Mouse (Mus musculus) urinary bladder, postnatal 14 days (tissue): Measurements from ENCODE around the gene Pcdh20.
A peak's percentile ranks its signal among the peaks of the same experiment; 100 is the strongest.

Experiments used
- DNase-seq: peaks from one replicate; pipeline ENCODE4 v3.0.0; 2021; ENCODE audit warnings: low spot score

The Pcdh20 gene

DNA sequence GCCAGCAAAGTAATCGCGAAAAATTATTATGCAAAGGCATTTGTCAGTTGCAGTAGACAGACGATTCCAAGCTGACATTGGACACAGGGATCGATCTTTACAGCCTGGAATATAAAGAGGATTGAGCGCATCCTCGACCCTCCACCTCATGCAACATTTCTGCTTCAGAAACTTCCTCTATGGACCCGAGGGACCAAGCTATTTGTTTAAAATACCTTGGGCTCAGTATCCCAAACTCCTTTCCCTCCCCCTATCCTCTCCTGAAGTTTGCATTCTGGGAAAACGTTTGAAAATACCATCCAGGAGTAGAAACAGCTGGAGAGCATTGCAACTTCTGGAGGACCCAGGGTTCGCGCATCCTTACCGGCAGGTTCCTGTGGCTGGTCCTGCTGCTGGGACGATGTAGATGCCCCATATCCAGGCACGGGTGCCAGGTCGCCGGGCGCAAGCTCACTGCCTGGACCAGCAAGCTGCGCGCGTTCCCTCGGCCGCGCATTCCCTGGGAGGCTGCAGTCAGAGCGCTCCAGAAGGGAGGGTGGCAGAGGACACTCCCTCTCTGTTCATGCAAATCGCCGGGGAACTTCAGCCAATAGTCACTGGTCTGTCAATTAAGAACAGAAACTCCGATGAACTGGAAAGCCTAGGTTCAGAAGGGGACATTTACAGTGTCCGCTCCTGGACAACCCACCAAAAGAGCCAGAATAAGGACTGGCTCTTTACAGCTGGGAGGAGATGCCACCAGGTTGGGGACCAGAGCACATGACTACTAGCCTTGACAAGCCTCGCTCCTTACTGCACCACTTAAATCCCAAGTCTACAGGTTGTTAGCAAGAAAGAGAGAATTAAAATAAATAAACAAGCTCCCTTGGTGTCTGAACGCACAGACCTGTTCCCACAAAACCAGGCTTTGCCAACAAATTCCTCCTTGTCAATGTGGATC, at the start of gene Pcdh20:
Gene Pcdh20, minus strand, starts transcription at position 902 of the 940 bp plus-strand sequence.
- DNase-seq, result peak; percentile 8

DNA sequence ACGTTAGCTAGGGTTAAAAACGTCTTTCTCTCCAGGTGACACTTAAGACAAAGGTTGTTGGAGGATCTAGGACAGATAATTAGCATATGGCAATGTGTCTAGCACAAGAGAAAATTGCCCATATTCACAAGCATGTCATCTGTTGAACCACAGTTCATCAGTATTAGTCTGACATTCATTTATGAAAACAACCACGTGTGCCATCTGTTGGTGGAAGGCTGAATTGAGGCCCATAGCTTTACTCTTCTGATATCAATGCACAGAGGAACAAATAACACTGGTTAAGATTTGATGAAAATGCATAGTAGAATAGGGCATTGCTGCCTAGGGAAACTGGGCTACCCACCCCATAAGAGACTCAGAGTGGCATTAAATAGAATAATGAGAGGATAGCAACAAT, 8.7 kb upstream of the Pcdh20 start:
- DNase-seq, result no peak

DNA sequence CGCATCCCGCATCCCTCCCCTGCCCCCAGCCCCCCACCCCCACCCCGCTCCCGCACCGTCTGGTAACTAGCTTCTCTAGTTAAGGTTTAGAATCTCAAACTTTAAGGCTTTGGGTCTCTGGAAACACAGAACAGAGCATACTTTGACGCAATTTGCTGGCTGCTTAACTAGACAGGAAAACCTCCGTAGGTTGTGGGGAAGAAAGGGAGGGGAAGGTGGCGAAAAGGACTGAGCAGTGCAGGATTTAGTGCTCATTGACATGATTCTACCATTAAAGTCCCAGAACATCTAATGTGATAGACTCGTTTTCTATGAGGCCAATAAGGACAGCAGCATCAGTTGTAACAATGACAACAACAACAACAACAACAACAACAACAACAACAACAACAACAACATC, 1.2 kb downstream of the Pcdh20 start:
- no peak for DNase-seq

DNA sequence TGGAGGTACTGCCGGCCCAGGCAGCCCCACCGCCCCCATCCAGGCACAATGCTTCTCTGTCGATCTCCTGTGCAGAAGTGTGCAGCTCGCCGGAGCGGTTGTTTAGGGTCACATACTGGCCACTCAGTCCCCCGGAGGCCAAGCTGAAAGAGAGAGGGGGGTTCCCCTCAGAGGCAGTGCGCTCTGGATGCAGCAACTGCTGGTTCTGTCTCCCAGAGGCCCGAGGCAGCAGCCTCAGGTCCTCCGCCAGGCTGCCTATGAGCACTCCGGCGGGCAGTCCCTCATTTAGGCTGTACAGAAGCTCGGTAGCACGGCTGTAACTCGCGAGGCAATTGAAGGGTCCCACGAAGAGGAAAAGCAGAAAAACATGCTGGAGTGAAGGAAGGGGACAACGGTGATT, 1.8 kb downstream of the Pcdh20 start:
- no peak for DNase-seq

DNA sequence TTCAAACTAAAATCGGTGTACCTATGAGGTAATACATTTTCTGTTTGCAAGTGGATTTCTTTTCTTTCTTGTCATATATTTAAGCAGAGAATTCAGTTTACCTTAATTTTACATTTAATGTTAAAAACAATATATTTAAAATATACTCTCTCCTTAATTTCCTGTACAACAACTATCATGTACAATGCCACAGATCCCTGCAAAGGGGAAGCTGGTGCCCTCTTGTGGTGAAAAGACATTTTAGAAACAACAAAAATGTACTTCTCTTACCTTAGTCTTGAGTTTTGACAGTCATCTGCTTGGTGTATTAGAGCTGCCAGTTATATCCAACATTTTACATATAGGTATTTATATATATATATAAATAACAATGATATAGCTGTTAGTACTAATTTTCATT, 4.8 kb downstream of the Pcdh20 start:
- no peak for DNase-seq

DNA sequence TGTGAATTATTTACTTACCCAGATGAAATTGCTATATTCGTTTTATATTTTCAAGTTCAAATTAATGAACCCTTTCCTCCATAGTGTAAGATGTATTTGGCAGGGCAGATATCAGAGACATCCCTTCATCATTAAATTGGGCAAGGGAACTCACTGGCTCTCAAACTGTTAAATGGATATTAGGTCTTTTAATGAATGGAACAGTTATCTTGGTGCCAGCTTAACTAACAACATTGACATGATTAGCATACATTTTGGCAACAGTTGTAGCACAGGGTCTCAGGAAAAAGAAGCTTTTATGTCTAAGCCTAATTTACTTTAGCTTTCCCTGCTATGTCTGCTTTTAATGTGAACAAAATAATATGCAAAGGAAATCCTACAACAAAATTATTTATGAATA, 6.8 kb downstream of the Pcdh20 start:
- DNase-seq, result no peak

DNA sequence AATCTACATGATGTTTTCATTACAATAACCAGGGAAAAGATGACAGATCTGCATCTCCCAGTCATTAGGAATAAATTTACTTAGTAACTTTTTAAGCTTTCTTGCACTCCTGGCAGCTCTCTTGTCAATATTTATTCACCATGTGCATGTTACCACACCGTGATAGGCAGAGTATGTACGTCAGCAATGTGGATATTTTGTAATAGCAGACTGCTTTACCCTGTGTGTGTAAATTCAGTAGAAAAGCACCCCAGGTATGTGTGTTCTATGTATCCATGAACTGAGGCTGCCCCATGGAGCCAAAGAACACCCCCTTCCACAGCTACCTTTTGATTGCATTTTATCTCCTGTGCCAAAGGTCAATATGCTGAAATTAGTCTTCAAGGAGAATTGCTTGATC, 7.8 kb downstream of the Pcdh20 start:
- DNase-seq, result no peak

DNA sequence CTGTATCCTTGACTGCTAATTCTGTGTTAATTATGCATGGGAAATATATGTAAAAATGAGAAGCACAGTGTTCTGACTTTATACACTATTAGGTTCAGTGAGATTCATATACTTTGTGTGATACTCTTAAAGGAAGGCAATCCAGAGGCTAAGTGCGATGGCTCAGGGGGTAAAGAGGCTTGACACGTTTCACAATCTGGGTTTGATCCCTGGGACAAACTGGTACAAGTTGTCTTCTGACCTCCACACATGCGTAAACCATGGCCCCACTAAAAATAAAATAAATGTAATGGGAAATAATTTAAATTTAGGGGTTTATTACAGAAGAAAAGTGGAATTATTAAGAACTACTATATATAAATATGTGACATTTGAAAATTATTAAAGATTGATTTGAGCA, 8.3 kb downstream of the Pcdh20 start:
- DNase-seq, result no peak

DNA sequence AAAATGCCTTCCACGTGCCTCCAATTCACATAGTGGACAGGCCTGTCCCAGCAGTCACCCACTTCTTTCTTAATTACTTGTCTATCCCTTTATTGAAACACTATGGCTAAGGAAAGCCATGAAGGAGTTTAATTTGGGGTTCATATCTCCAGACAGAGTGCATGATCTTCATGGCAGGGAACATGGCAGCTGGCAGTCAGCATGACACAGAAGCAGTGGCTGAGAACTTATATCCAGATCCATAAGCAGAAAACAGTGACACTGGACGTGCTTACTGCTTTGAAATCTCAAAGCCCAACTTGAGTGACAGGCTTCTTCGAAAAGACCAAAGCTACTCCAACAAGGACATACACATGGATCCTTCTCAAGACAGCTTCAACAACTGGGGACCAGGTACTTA, 10.5 kb downstream of the Pcdh20 start:
- DNase-seq, result no peak

DNA sequence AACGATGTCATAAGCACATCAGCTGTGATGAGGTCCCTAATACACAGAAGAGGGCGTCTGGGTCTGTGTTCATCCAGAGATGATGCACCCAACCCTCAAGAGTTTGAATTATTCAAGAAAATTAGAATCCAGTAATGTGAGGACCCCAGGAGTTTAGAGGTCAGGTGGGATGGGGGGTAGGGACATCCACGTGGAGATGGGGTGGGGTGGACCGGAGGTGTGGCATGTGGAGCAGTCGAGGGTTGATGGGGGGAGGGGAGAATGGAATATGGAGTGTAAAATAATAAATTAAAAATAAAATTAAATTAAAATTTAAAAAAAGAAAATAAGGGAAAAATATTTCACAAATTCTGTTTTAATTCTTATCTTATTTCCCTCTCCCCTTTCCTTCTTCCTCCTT, 27.9 kb downstream of the Pcdh20 start:
- DNase-seq, result no peak

DNA sequence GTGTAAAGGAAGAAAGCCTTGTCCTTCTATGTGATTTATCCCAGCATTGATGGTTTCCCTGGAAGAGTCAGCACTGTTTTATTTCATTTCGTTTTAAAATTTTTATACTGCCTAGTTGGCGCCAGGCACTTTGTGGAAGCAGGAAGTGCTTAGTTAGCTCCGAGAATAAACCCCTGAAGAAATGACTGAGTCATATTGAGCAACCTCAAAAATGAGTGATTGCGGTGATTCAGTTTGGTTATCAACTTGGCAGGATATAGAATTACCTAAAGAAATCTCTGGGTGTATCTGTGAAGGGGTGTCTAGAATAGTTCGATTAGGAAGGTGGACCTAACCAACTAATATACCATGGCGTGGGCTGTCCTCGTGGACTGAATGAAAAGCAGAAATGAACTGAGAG, 41.8 kb downstream of the Pcdh20 start:
- no peak for DNase-seq

DNA sequence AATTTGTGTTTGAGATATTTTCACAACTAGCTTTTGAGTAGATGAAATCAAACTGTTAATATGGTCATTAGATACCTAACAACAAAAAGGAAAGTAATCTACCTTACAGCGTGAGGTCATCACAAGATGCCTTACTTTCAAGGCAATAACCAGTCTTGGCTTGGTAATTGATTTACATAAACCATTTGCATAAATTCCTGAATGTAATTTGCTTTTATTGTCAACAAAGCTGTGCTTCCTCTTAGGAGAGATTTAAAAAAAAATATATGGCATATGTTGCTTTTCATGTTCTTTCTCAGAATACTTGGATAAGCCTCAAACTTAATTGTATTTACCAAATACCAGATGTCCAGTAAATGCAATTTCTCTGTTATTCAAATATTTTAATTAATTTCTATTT, 43.8 kb downstream of the Pcdh20 start:
- no peak for DNase-seq
